Mouse (Mus musculus): ENCODE results near the gene Klf3. TPM values are rescaled to one million over a fixed set of nuclear protein-coding genes. Genes with fewer than 3 reads are reported as not detected.

Klf3 gene
- polyA plus RNA-seq, 1 experiment from 2014 or later = 55.2 TPM

DNA sequence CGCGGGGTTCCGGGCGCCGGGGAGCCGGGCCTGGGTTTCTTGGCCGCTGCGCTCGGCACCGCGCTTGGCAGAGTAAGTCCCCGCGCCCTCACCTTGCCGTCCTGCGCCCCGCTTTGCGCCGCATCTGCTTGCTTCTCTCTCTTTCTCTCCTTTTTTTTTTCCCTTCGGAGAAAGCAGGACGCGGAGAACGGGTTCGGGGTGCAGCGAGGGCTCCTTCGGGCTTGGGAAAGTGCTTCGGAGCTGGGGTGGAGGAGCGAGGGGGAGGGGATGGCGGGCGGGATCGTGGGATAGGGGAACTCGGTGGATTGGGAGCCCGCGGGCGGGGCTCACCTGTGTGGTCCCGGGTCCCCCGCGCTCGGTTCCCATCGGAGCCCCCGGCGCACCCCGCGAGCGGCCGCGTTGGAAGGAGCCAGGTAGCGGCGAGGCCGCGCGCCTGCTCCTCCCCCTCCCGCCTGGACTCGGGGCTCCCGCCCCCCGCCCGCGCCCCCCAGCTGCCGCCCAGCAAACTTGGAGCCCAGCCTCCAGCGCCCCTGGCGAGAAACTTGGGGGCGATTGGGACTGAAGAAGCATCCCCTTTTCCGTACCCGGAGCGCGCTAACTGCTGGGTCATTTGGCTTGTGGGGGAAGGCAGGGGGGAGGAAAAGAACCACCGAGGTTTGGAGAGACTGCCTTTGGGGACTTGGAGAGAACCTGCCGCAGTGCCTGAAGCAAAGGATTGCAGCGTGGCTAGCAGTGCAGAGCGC, 703 bp downstream of the Klf3 start:
- H3K27me3 ChIP-seq (replicated peaks; ENCODE audit: low read depth, poor library complexity, severe bottlenecking) = no peaks in the 10 kb centered on the region
- WGBS = under 1% methylated on average over 69 of the region's 69 CpGs
- peak; percentile 81 for DNase-seq (ENCODE audit: low spot score)
- peaks cover 62% of the 10 kb centered on the region for H3K4me1 ChIP-seq
- H3K27ac ChIP-seq (replicated peaks) = peak overlapping the region; percentile 99
- peaks cover 9% of the 10 kb centered on the region; the same call in 1 of the 2 replicates for H3K9me3 ChIP-seq
- H3K4me3 ChIP-seq = peak overlapping the region; percentile 87
- peaks cover 17% of the 10 kb centered on the region for H3K36me3 ChIP-seq (replicated peaks)

GRCm38 (mm10) chr5:64805131-64805872, 2.1 kb downstream of the Klf3 start:
- Histone ChIP-seq H3K9me3 (no peaks in the 10 kb centered on the region), H3K36me3 (replicated peaks) (peaks cover 24% of the 10 kb centered on the region), H3K27ac (replicated peaks) (peak overlapping the region; percentile 99), H3K27me3 (replicated peaks; ENCODE audit: low read depth, poor library complexity, severe bottlenecking) (no peaks in the 10 kb centered on the region), H3K4me3 (peak overlapping the region; percentile 87), H3K4me1 (peaks cover 75% of the 10 kb centered on the region)
- DNase-seq (ENCODE audit: low spot score) = peak; percentile 42
- 4% methylated on average over 7 of the region's 7 CpGs for WGBS

GRCm38 (mm10) chr5:64805873-64806505, 2.8 kb downstream of the Klf3 start:
- no peaks in the 10 kb centered on the region for H3K9me3 ChIP-seq
- WGBS = 2% methylated on average over 7 of the region's 7 CpGs
- H3K4me3 ChIP-seq = peak overlapping the region; percentile 87
- peaks cover 82% of the 10 kb centered on the region for H3K4me1 ChIP-seq
- H3K27ac ChIP-seq (replicated peaks) = peak overlapping the region; percentile 99
- H3K27me3 ChIP-seq (replicated peaks; ENCODE audit: low read depth, poor library complexity, severe bottlenecking) = no peaks in the 10 kb centered on the region
- peak; percentile 84 for DNase-seq (ENCODE audit: low spot score)
- H3K36me3 ChIP-seq (replicated peaks) = peaks cover 18% of the 10 kb centered on the region

GRCm38 (mm10) chr5:64806600-64806999, 3.4 kb downstream of the Klf3 start:
- 20% methylated on average over 2 of the region's 2 CpGs for WGBS
- Histone ChIP-seq H3K27me3 (replicated peaks; ENCODE audit: low read depth, poor library complexity, severe bottlenecking) (no peaks in the 10 kb centered on the region), H3K4me1 (peaks cover 86% of the 10 kb centered on the region), H3K36me3 (replicated peaks) (peaks cover 15% of the 10 kb centered on the region), H3K27ac (replicated peaks) (peak overlapping the region; percentile 99), H3K9me3 (no peaks in the 10 kb centered on the region), H3K4me3 (peak overlapping the region; percentile 87)
- no peak for DNase-seq (ENCODE audit: low spot score)

DNA sequence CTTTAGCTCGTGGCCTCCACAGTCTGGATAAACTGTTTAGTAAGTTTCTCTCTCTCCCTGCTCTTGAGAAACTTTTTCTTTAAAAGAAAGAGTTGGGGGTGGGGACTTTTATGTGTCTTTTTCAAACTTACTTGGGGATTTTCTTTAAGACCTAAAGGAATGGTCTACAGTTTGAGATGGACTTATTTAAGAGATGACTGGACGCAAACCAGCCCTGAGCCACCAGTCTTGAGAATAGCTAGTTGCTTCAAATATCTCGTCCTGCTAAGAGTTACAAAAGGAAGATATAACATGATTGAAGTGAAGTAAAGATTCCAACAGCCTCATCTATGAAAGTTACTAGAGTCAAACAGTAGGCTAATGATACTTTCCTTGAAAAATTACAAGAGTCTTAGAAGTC, 4.0 kb downstream of the Klf3 start:
- no peaks in the 10 kb centered on the region for H3K9me3 ChIP-seq
- DNase-seq (ENCODE audit: low spot score) = no peak
- 69% methylated on average over 3 of the region's 3 CpGs for WGBS
- peaks cover 86% of the 10 kb centered on the region for H3K4me1 ChIP-seq
- H3K27me3 ChIP-seq (replicated peaks; ENCODE audit: low read depth, poor library complexity, severe bottlenecking) = no peaks in the 10 kb centered on the region
- H3K27ac ChIP-seq (replicated peaks) = peak overlapping the region; percentile 99
- H3K36me3 ChIP-seq (replicated peaks) = peaks cover 15% of the 10 kb centered on the region
- H3K4me3 ChIP-seq = peak overlapping the region; percentile 24; the same call in 1 of the 2 replicates

DNA sequence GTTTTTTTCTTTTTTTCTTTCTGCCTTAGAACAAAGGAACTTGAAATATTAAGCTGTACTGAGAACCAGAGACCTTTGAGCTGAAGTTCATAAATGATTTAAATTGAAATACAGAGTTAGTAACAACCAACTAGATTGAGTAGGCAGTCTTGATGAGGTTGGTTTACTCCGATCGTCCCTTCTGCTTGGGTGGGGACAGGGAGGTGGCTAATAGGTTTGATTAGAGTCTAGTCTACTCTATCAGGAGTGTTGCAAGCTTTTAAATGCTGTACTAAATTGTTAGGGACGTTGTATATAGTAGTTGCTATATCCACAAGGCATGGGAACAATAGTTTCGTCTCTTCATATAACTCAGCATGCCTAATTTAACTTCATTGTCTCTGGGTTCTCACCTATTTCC, 4.4 kb downstream of the Klf3 start:
- 62% methylated on average over 4 of the region's 4 CpGs for WGBS
- DNase-seq (ENCODE audit: low spot score) = no peak
- Histone ChIP-seq H3K27ac (replicated peaks) (peak overlapping the region; percentile 99), H3K27me3 (replicated peaks; ENCODE audit: low read depth, poor library complexity, severe bottlenecking) (no peaks in the 10 kb centered on the region), H3K36me3 (replicated peaks) (peaks cover 15% of the 10 kb centered on the region), H3K4me1 (peaks cover 86% of the 10 kb centered on the region), H3K4me3 (peak overlapping the region; percentile 27; the same call in 1 of the 2 replicates), H3K9me3 (no peaks in the 10 kb centered on the region)

DNA sequence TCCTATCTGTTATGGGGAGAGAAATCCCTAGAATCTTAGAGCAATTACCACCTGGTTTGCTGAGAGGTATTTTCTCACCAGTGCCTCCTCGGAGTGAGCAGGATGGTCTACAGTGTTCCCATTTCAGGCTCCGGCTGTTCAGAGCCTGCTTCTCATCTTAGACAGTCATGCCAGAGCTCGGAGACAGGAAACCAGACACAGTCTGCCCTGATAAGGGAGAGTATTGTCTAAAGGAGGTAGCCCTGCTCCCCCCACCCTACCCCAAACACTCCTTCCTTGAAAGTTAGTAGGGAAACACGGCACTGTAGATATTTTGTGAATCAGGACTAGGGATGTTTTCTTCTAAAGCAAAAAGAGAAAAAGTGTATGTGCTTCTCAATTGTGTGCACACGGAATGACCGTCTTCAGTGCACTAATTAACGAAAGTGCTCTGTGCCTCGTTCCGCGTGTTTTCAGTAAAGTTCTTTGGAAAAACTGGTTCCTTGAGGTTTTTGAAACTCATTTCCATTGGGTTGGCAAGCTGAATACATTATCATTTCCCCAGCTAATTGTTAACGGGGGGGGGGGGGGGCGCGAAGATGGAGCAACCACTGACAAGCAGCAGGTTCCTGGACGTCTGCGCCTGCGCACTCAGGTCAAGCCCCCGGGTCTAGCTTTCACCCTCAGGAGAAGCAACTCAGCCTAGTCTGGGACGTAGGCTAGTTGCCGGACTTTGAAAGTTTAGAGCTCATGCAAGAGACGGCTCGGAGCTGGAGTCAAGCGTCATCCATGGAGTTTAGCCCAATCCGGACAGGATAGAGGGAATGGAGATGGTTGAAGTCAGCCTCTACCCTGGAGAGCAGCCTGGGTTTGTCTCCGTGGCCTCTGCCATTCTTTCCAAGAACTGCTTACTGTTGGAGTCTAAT, 5.2 kb downstream of the Klf3 start:
- H3K36me3 ChIP-seq (replicated peaks) = peaks cover 15% of the 10 kb centered on the region
- peak overlapping the region; percentile 99 for H3K27ac ChIP-seq (replicated peaks)
- H3K27me3 ChIP-seq (replicated peaks; ENCODE audit: low read depth, poor library complexity, severe bottlenecking) = no peaks in the 10 kb centered on the region
- peak; percentile 37 for DNase-seq (ENCODE audit: low spot score)
- peak overlapping the region; percentile 27; the same call in 1 of the 2 replicates for H3K4me3 ChIP-seq
- WGBS = 47% methylated on average over 24 of the region's 24 CpGs
- peaks cover 87% of the 10 kb centered on the region for H3K4me1 ChIP-seq
- no peaks in the 10 kb centered on the region for H3K9me3 ChIP-seq

GRCm38 (mm10) chr5:64809257-64809656, 6.1 kb downstream of the Klf3 start:
- no peak overlapping the region for H3K4me3 ChIP-seq
- 92% methylated on average over 7 of the region's 7 CpGs for WGBS
- no peaks in the 10 kb centered on the region for H3K9me3 ChIP-seq
- H3K27me3 ChIP-seq (replicated peaks; ENCODE audit: low read depth, poor library complexity, severe bottlenecking) = no peaks in the 10 kb centered on the region
- H3K36me3 ChIP-seq (replicated peaks) = peaks cover 17% of the 10 kb centered on the region
- no peak for DNase-seq (ENCODE audit: low spot score)
- peak overlapping the region; percentile 99; the same call in 1 of the 2 replicates for H3K27ac ChIP-seq (replicated peaks)
- peaks cover 93% of the 10 kb centered on the region for H3K4me1 ChIP-seq

- Histone ChIP-seq H3K9me3 (no peaks in the 10 kb centered on the region), H3K27ac (replicated peaks) (peak overlapping the region; percentile 86), H3K27me3 (replicated peaks; ENCODE audit: low read depth, poor library complexity, severe bottlenecking) (no peaks in the 10 kb centered on the region), H3K36me3 (replicated peaks) (peaks cover 22% of the 10 kb centered on the region), H3K4me1 (peaks cover 96% of the 10 kb centered on the region), H3K4me3 (no peak overlapping the region)
- 90% methylated on average over 11 of the region's 11 CpGs for WGBS
- no peak for DNase-seq (ENCODE audit: low spot score)
These were observed 6.7 kb downstream of the Klf3 start for GRCm38 (mm10) chr5:64809864-64810263.

- WGBS = 1% methylated on average over 9 of the region's 9 CpGs
- Histone ChIP-seq H3K27me3 (replicated peaks; ENCODE audit: low read depth, poor library complexity, severe bottlenecking) (no peaks in the 10 kb centered on the region), H3K4me3 (peak overlapping the region; percentile 44), H3K4me1 (peaks cover 95% of the 10 kb centered on the region), H3K9me3 (no peaks in the 10 kb centered on the region), H3K36me3 (replicated peaks) (peaks cover 32% of the 10 kb centered on the region), H3K27ac (replicated peaks) (peak overlapping the region; percentile 86)
- DNase-seq (ENCODE audit: low spot score) = peak; percentile 78
These were observed 7.8 kb downstream of the Klf3 start for GRCm38 (mm10) chr5:64810860-64811499.

DNA sequence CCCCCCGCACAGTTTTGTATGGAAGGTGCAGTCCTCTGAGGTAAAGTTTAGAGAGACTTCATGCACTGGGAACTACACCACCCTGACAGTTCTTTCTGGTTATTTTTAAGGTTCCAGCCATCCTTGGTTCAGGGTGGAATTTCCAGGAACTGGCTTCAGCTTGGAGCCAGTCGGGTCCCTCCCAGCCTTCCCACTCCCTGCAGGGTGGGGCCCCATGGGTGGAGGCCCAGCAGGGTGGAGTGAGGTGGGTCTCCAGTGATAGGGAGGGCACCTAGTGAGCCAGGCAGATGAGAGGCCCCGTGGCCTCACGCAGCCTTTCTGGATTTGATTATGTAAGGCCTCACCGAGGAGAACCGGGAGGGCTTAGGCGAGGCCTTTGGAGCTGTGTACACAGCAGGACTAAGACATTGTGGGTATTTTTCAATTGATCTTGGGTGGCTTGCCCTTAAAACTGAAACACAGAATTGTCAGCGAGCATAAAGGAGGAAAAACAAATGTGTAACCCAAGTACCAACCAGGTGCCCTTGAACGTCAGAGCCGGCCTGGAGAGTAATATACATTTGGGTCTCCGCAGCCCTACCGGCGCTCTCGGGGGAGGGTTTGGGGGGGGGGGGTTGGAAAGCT, 8.4 kb downstream of the Klf3 start:
- Histone ChIP-seq H3K4me3 (peak overlapping the region; percentile 44), H3K27ac (replicated peaks) (peak overlapping the region; percentile 86), H3K4me1 (peaks cover 93% of the 10 kb centered on the region), H3K36me3 (replicated peaks) (peaks cover 39% of the 10 kb centered on the region), H3K9me3 (no peaks in the 10 kb centered on the region), H3K27me3 (replicated peaks; ENCODE audit: low read depth, poor library complexity, severe bottlenecking) (no peaks in the 10 kb centered on the region)
- WGBS = 7% methylated on average over 14 of the region's 14 CpGs
- DNase-seq (ENCODE audit: low spot score) = peak; percentile 70
